Mouse (Mus musculus): Measurements from ENCODE around the gene Nos3. TPM values are rescaled to one million over a fixed set of nuclear protein-coding genes. Genes with fewer than 3 reads are reported as not detected.
A peak's percentile ranks its signal among the peaks of the same experiment; 100 is the strongest.

Gene Nos3
- total RNA-seq, 2 experiments from 2014 or later: 8.0 to 10.7 TPM

DNA sequence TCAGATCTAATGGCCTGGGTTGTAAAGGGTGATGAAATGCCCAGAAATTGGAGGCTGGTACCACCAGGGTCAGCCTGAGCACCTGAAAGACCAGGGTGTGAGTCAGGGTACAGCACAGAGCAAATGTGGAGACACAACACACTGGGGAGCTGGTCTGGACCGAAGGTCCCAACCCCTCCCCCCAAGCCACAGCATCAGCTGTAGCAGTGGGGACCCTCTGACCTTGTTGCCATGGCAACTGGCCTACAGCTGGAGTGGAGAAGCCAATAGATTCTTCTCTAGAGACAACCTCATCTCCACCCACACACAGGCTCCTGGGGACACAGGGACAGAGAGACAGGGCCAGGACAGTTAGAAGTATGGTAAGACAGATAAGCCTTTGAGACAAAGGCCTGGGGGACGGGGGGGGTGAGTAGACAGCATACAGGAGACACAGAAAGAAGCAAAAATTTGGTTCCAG lies 20.6 kb upstream of the Nos3 start:
- no peak for DNase-seq (ENCODE audit: low spot score in 2 of 2)

DNA sequence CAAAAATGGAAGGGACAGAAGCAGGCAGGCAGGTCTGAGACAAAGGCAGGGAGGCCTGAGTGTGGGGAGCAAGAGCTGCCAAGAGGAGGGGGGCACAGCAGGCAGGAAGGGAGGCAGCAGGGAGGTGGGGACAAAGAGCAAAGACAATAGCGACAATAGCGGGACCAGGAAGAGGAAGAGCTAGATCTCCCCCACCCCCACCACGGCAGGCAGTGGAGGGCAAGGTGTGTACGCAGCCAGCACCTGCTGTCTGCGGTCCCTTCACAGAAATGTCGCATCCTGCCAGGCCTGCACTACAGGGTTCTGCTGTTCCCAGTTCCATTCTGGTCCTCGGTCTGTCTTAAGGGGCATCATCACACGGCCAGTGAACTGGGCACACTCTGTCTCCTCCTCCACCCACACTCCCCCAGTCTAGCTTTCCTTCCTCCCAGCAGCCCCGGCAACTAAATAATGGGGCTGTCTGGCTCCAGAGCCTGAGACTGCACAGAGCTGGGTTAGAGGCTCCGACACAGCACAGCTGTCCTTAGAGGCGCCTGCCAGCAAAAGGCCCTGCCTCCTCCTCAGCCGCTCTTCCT lies 20.0 kb upstream of the Nos3 start:
- peak in 1 of 2 experiments; percentile 20 for DNase-seq (ENCODE audit: low spot score in 2 of 2)

DNA sequence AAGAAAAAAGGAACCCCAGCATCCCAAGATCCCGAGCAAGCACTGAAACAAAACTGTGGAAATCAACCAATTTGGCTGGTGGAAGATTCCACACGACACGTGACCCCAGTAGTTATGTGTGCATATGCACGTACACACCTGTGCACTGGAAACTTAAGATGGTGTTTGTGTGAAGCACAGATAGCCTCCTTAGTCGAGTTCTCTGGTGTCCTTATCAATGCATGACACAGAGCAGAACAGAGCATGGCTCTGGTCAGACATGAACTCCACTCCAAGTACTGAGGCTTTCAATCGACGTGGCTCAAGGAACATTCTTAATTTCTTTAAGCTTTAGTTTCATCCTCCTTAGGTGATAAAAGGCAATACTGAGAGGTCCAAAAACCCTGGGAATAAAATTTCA lies 18.3 kb upstream of the Nos3 start:
- no peak for DNase-seq (ENCODE audit: low spot score in 2 of 2)

DNA sequence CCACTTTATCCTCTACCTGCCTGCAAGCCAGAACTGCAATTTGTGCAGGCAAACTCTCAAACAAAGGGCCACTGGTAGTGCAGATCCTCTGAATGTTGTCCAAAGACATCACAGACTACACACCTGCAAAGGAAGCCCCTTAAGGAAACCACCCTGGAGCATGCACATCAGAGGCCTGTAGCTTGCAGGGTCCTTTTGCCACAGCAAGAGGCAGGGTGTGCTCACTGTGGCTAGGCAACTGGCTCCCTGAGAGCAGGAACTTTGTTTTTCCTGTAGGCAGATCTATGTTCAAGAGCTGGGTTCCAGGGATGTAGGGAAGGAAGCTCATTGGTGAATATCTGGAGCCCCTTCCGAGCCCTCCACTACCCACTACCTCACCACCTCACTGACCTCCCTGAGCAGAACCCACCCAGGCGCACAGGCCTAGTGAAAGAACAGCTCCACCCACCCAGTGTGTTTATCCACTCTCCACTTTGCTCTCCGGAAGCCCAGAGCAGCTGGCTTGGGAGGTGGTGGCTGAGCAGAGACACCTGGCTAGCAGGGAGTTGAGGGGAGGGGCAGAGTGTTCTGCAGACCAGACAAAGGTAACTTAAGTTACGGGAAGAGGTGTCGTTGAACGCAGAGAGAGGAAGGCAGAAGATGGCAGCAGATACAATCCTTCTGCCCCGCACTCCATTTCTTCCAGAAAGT lies 17.3 kb upstream of the Nos3 start:
- no peak for DNase-seq (ENCODE audit: low spot score in 2 of 2)

DNA sequence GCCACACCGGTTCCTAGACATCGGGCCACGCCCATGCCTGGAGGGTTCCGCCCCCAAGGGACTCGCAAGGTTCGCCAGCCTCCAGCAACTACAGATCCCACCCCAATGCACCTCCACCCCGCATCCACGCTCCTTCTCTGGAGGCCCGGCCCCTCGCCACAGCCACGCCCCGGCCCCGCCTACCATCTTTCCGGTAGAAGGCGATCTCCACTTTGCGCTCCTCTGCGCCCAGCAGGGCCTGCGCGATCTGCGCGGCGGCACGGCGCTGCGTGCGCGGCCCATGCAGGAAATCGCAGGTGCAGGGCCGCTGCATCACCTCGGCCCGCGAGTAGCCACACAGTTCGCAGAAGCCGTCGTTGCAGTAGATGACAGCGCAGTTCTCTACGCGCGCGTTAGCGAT lies 16.5 kb upstream of the Nos3 start:
- peak; percentile 71 to 76 for DNase-seq (ENCODE audit: low spot score in 2 of 2)

DNA sequence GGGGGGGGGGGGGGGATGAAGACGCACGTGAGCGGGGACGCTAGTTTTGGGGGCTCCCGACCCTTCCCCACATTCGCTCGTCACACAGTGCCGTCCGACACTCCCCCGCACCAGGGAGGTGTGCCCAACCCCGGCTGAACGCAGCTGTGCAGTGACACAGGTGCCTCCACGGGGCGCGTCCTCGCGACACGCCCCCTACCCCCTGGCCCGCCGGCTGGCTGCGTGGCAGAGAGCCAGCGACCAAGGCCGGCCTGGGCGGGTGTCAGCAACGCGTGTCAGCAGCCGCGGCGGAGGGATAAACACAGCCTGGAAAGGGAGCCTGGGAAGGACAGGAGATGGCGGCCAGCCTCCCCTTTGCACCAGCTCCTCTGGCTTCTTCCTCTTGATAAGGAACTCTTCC lies 16.1 kb upstream of the Nos3 start:
- DNase-seq (ENCODE audit: low spot score in 2 of 2): peak in 1 of 2 experiments; percentile 26

DNA sequence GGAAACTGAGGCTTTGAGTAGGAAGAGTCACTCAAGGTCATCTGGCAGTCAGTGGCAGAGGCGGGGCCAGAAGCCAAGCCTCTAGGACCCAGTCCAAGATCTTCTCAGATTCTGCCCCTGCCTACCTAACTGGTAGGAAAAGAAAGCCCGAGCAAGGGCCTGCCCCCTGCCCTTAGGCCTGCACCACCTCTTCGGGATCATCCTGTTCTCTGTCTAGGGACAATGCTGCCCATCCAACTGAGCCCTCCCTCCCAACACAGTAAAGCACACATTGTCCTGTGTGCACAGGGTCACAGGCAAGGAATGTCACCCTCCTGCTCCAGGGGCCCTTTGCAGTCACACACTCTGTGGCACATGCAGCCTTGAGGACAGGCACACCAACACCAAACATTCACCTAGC lies 14.5 kb upstream of the Nos3 start:
- DNase-seq (ENCODE audit: low spot score in 2 of 2): no peak

DNA sequence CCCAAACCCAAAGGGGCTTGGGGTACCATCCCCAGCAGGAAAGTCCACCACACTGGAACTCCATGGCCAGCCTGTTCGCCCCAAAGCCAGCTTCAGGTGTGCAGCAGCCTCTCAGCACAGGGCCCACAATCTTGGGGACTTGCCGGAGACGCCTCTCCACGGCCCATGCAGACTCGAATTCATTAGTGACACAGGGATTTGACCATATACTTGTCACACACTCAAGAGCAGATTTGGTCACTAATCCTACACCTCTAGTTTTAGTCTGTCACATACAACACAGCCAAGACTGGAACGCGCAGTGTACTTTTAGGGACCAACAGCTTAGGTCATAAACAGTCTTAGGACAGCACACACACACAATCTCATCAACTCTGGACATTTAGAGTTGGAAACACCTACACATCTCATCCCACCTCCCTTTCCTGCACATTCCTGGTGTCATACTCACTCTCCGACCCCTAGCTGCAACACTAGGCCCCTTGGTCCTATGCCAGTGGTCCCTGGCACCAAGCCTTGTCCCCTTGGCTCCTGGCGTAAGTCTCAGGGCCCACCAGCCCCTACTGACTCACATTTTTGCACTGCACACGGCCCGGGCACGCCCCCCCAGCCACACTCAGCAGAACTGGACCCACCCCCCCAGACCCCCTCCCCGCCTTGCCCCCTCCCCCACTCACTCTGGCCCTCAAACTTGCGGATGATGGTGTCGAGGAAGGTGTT lies 13.9 kb upstream of the Nos3 start:
- DNase-seq (ENCODE audit: low spot score in 2 of 2): no peak

DNA sequence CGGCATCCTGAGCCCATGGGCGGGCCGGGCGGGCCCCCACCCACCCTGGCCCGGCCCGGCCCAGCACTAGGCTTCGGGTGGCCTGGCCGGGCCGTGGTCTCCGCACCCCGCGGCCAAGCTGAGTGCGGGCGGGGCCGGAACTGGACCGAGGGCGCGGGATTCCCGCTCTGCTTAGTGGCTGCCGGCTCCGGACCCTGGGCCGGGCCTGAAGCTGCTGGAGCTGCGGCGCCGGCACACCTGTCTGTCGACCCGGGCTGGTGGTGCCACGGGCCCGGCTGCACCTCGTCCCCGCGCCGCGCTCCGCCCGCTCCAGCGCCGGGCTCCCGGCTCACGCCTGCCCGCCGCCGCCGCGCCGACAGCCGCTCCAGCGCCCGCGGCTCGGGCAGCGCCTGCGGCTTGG lies 13.3 kb upstream of the Nos3 start, which contains the start of gene Kcnh2:
Gene Kcnh2, minus strand, starts transcription at position 327 of the 400 bp plus-strand sequence.
- DNase-seq (ENCODE audit: low spot score in 2 of 2): no peak

DNA sequence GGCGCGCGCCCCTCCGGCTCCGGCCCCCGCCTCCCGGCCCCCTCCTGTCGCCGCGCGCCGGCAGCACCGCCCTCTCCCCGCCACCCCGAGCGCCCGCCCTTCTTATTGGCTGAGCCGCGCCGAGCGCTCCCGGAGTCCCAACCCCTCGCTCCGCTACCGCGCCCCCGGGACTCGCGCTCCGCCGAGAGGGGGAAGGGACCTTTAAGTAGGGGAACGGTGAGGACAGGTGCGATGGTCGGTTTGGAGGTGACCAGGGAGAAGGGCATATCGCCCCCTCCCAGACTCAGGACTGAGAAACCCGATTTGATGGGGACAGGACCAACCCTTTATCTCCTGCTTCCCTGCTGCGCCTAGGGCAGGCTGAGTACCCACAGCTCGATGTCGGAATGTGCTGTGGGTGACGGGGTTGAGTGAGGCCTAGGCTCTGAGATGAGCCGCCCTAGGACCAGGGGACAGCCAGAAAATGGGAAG lies 12.9 kb upstream of the Nos3 start:
- DNase-seq (ENCODE audit: low spot score in 2 of 2): peak; percentile 84 to 91

DNA sequence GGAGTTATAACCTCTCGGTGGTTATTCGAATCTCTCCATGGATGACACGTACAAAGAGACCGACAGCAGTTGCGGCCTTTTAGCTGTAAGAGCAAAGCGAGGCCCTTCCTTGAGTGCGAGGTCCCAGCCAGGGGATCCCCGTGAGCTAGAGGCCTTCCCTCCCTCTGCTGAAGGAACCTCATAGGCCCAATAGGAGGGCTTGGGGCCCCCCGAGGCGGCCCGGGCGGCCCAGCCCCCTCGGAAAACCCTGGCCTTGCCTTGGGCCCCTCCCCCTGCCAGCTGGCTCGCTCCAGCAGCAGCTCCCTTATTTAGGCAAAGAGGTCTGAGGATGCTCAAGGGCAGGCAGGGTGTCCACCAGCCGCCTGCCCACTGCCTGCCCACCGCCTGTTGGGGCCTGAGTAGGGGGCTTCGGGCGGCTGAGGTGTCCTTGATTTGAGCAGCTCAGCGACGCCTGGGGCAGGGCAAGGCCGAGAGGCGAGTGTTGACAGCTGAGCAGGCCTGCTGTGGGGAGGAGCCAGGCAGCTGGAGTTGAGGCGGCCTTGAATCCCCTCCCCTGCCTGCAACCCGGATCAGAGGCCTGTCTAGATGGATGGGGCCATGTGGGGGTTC lies 12.3 kb upstream of the Nos3 start:
- DNase-seq (ENCODE audit: low spot score in 2 of 2): peak in 1 of 2 experiments; percentile 22

DNA sequence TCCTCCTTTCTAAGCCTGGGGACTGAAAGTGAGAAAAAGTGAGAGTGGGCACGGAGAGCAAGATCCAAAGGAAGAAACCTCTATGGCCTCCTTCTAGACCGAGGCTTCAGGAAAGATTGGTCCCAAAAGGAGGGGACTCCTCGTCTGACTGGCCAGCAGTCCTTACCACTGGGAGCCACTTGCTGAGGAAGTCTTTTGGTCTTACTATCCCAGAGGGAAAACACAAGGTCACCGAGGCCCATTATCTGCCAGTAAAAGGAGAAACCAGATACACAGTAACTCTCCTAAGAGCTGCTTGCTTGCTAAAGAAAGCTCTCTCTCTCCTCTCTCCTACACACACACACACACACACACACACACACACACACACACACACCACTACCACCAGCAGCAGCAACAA lies 11.3 kb upstream of the Nos3 start:
- DNase-seq (ENCODE audit: low spot score in 2 of 2): no peak

DNA sequence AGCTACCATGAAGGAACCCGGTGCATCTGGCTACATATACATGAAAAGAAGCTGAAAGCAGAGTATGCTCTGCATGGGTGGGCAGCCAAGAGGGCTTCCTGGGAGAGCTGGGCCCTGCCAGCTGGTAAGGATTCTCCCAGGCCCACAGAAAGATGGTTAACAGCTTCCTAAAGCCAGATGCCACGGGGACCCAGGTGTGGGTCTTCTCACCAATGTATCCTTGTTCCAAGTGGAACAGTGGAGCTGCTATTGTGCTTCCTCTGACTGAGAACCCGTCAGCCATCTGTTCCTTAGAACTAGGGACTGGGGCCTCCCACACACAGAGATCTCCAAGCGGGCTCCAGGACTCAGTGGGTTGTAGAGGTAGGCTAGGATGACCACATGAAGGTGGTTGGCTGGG lies 7.8 kb upstream of the Nos3 start:
- DNase-seq (ENCODE audit: low spot score in 2 of 2): no peak

DNA sequence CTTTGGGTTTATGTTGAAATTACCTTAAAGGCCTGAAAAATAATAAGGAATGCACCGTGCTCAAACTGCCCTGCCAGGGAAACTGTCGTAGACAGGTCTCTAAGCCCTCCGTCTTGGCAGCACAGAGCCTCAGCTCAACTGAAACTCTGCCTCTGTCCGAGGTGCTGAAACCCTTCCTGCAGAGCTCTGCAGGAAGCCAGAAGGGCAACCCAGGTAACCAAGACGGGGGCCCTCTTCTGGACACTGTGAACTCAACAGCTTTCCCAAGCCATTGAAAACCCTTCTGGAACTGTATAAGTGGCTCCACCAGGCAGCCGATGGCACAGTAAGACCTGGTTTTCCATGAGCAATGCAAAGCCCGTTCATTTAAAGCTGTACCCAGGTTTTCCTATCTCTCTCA lies 7.1 kb upstream of the Nos3 start:
- DNase-seq (ENCODE audit: low spot score in 2 of 2): no peak

DNA sequence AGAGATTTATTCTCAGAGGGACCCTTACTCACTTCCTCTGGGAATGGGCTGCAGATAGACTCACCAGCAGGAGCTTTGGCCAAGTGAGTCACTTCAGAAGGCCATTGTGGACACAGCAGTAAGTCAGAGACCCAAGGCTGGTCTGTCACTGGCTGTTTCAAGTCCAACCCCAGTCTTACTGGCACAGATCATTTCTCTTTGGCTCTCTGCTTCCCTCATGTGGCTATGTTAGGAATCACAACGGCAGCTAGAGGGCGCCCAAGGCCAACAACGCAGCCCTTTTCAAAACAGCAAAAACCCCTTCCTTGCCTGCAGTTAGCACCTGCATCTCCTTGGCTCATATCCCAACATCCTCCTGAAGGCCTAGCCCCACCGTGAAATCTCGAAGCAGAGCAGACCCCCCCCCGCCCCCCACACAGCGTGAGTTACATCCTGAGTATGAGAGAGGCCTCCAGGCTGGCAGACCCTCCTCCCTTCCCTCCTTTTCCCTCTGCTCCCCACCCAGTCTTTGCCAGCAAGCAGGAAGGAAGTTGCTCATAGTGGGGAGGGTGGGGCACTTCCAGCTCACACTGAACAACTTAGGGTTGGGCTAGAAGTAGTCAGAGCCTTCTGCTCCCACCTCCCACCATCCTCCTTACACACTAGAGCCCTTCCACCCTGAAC lies 3.7 kb upstream of the Nos3 start:
- DNase-seq (ENCODE audit: low spot score in 2 of 2): peak; percentile 85 to 90

DNA sequence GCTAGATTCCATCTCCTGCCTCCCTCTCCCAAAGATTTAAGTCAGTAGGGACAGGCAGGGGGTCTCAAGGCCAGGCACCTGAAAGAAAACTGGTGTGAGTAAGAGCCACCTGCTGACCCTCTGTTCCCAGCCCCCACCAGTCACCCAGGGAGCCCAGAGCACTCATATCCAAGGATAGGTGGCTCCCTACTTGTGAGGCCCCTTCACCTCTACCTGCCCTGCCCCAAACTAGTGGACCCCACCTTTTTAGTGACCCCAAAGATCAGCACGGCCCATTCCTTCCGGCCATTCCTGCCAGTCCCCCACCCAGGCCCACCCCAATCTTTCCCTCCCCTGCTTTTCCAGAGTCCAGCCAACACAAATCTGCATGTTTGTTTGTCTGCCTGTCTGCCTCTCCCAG lies 1.1 kb upstream of the Nos3 start:
- DNase-seq (ENCODE audit: low spot score in 2 of 2): no peak

DNA sequence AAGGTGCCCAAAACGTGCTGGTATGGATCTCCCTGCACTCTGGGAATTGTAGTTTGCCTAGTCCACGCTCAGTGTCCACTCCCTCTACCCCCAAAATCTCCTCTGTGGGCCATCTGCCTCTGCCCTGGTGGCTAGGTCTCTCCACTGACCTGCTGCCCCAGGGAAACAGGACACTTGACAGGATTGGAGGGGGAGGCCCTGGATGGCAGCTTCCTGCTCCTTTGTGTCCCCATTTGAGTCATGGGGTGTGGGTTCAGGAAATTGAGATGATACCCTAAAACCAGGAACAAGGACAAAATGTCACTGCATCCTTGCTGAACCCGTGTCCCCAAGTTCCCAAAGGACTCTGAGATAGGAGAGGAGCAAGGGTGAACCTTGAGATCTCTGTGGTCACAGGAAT lies 549 bp upstream of the Nos3 start:
- DNase-seq (ENCODE audit: low spot score in 2 of 2): no peak

DNA sequence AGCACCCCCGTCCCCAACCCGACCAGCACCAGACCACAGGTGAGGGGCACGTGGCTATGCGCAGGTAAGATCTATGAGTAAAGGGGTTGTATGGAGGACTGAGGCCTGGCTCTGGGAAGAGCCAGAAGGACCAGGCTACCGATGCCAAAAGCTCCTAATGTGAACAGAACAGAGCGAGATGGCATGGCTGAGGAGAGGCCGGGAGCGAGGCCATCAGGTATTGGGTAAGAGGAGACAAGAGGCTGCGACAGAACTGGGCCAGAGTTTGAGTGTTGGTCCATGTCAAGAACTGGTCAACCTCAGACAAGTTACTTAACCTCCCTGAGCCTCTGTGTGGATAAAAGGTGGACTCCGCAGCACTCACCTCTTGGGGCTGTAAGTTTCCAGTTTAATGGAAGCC lies 353 bp downstream of the Nos3 start:
- no peak for DNase-seq (ENCODE audit: low spot score in 2 of 2)

DNA sequence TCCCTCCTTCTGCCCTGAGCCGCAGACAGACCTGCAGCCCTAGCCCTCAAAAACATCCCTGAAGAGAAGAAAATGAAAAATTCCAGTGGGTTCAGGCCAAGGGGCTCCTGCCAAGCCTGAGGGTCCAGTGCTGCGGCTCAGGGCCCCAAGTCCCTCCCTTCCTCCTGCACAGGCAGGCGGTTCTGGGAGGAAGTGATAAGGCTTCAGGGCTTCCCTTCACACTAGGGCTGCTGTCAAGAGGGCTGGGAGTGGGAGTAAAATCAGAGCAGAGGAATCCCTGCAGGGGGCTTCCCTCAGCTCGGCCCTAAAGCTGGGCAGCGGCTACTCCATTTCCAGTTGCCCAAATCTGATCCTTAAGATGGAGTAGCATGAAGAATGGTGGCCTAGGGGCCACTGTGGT lies 918 bp downstream of the Nos3 start:
- DNase-seq (ENCODE audit: low spot score in 2 of 2): no peak

DNA sequence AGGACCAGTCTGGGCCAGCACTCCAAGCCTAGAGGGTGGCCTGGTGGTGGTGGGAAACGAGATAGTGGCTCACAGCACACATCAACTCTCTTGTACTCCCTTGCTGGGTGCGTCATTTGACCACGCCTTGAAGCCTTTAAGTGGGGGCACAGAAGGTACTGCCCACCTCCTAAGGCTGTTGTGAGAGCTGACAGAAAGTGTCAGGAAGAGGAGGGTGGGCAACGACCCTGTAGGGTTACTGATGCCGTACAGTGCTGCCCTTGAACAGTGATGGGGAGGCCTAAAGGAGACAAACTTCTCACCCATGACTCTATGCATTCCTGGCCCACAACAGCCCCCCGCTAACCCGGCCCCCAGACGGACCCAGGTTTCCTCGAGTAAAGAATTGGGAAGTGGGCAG lies 1.8 kb downstream of the Nos3 start:
- DNase-seq (ENCODE audit: low spot score in 2 of 2): no peak

DNA sequence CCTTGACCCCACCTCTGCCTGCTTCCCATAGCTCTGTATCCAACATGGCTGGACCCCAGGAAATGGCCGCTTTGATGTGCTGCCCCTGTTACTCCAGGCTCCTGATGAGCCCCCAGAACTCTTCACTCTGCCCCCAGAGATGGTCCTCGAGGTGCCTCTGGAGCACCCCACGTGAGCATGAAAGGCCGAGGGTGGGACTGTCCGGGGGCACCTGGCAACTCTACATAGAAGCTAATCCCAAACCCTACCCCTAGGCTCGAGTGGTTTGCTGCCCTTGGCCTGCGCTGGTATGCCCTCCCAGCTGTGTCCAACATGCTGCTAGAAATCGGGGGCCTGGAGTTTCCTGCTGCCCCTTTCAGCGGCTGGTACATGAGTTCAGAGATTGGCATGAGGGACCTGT lies 5.2 kb downstream of the Nos3 start:
- no peak for DNase-seq (ENCODE audit: low spot score in 2 of 2)

All from left cerebral cortex, adult 18-20 months (tissue).